Mouse (Mus musculus): Measurements from ENCODE around the gene Ddx46. TPM values are rescaled to one million over a fixed set of nuclear protein-coding genes. Genes with fewer than 3 reads are reported as not detected.
A peak's percentile ranks its signal among the peaks of the same experiment; 100 is the strongest.

The Ddx46 gene
- total and polyA plus RNA-seq, 2 experiments, result 6.8 to 18.6 TPM

DNA sequence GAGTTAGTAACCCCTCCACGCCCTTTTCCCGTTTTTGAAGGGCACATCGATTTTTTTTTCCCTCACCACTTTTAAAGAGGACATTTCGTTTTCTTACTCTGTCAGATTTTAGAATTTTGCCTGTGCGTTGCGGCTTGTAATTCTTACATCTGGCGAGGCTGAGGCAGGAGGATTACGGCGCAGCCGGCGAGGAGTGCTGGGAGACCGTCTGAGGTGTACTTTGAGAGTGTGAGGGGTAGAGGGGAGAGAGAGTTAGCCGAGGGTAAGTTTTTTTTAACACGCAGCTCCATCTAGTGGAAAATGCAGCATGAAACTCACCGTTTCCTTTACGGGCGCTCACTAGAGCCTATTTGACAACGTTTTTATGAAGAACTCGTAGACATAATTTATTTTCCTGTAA lies 93.0 kb downstream of the Ddx46 start:
- peak overlapping the region; percentile 97 for H3K4me3 ChIP-seq (ENCODE audit: insufficient read depth, low read depth, low read length)
- DNase-seq (ENCODE audit: extremely low read depth, low read depth, low spot score), result peak; percentile 78
- no peaks in the 10 kb centered on the region for H3K4me1 ChIP-seq (ENCODE audit: control insufficient read depth, insufficient read depth, low read length)
- peaks cover 18% of the 10 kb centered on the region for H3K36me3 ChIP-seq (ENCODE audit: control insufficient read depth, insufficient read depth, low read length)
- no peak for TF ChIP-seq POLR2A (IDR thresholded peaks at IDR 0.05; ENCODE audit: extremely low read depth, insufficient read depth, low read length)
- TF ChIP-seq CTCF (IDR thresholded peaks at IDR 0.05; ENCODE audit: low read depth, low read length), result peak; percentile 25; the same call in 1 of the 2 replicates
- H3K27me3 ChIP-seq (ENCODE audit: control insufficient read depth, insufficient read depth, low read length), result no peaks in the 10 kb centered on the region
- H3K9ac ChIP-seq (ENCODE audit: low read depth, low read length), result peak overlapping the region; percentile 94
- H3K27ac ChIP-seq (replicated peaks; ENCODE audit: insufficient read depth, low read depth, low read length), result peak overlapping the region; percentile 88
- WGBS, result 1% methylated on average over 19 of the region's 19 CpGs
- H3K79me2 ChIP-seq (ENCODE audit: control insufficient read depth, insufficient read depth, low read length), result no peaks in the 10 kb centered on the region; the same call in 1 of the 2 replicates

DNA sequence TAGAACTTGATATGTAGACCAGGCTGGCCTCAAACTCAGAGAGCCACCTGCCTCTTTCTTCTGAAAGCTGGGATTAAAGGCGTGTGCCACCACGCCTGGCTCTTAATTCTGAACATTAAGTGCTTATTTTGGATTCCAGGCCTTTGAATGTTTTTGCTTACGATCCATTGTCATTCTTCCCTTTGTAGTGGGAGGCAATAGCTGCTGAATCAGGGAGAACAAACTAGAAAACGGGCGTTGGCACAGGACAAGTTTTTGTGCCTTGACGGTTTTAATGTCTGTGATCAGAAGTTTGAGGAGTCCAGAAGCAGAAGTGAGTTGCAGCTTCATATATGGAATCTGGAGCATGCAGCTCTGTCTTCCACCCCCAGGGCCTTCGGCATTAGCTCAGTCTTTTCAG lies 95.9 kb downstream of the Ddx46 start:
- Histone ChIP-seq H3K27me3 (ENCODE audit: control insufficient read depth, insufficient read depth, low read length) (no peaks in the 10 kb centered on the region), H3K27ac (replicated peaks; ENCODE audit: insufficient read depth, low read depth, low read length) (no peak overlapping the region), H3K4me1 (ENCODE audit: control insufficient read depth, insufficient read depth, low read length) (peaks cover 2% of the 10 kb centered on the region; the same call in 1 of the 2 replicates), H3K9ac (ENCODE audit: low read depth, low read length) (no peak overlapping the region), H3K4me3 (ENCODE audit: insufficient read depth, low read depth, low read length) (no peak overlapping the region), H3K79me2 (ENCODE audit: control insufficient read depth, insufficient read depth, low read length) (peaks cover 3% of the 10 kb centered on the region; the same call in 1 of the 2 replicates), H3K36me3 (ENCODE audit: control insufficient read depth, insufficient read depth, low read length) (peaks cover 4% of the 10 kb centered on the region)
- DNase-seq (ENCODE audit: extremely low read depth, low read depth, low spot score), result no peak
- TF ChIP-seq CTCF (IDR thresholded peaks at IDR 0.05; ENCODE audit: low read depth, low read length) (no peak), POLR2A (IDR thresholded peaks at IDR 0.05; ENCODE audit: extremely low read depth, insufficient read depth, low read length) (no peak)
- WGBS, result 95% methylated on average over 7 of the region's 7 CpGs

Other genes starting within 250 kb of the Ddx46 start
- gene Slc34a1, start 236.8 kb upstream of the Ddx46 start, total RNA-seq (2014; rRNA removed), result 0.13 TPM in 1 of 2 replicates, not detected in the other
- 0.04 and 0.11 TPM in 2 replicates for gene Slc34a1, start 236.8 kb upstream of the Ddx46 start, polyA plus RNA-seq (2012; rRNA removed)
- not detected in 2 replicates for gene Pfn3, start 219.8 kb upstream of the Ddx46 start, total RNA-seq (2014; rRNA removed)
- not detected in 2 replicates for gene Pfn3, start 219.8 kb upstream of the Ddx46 start, polyA plus RNA-seq (2012; rRNA removed)
- gene F12, start 208.2 kb upstream of the Ddx46 start, total RNA-seq (2014; rRNA removed), result 391 and 453 TPM in 2 replicates
- gene F12, start 208.2 kb upstream of the Ddx46 start, polyA plus RNA-seq (2012; rRNA removed), result 621 and 798 TPM in 2 replicates
- 8.8 and 13.6 TPM in 2 replicates for gene Grk6, start 190.0 kb upstream of the Ddx46 start, total RNA-seq (2014; rRNA removed)
- 12.4 and 14.3 TPM in 2 replicates for gene Grk6, start 190.0 kb upstream of the Ddx46 start, polyA plus RNA-seq (2012; rRNA removed)
- not detected in 2 replicates for gene Prr7, start 170.8 kb upstream of the Ddx46 start, total RNA-seq (2014; rRNA removed)
- 0.31 and 0.44 TPM in 2 replicates for gene Prr7, start 170.8 kb upstream of the Ddx46 start, polyA plus RNA-seq (2012; rRNA removed)
- gene Dbn1, start 146.9 kb upstream of the Ddx46 start, total RNA-seq (2014; rRNA removed), result 0.65 and 0.81 TPM in 2 replicates
- 2.1 and 2.3 TPM in 2 replicates for gene Dbn1, start 146.9 kb upstream of the Ddx46 start, polyA plus RNA-seq (2012; rRNA removed)
- 3.6 and 6.4 TPM in 2 replicates for gene Pdlim7, start 121.4 kb upstream of the Ddx46 start, total RNA-seq (2014; rRNA removed)
- gene Pdlim7, start 121.4 kb upstream of the Ddx46 start, polyA plus RNA-seq (2012; rRNA removed), result 6.7 and 10.2 TPM in 2 replicates
- gene Dok3, start 105.7 kb upstream of the Ddx46 start, total RNA-seq (2014; rRNA removed), result 0.46 and 0.94 TPM in 2 replicates
- 2.5 and 5.2 TPM in 2 replicates for gene Dok3, start 105.7 kb upstream of the Ddx46 start, polyA plus RNA-seq (2012; rRNA removed)
- gene Ddx41, start 98.4 kb upstream of the Ddx46 start, total RNA-seq (2014; rRNA removed), result 30.1 and 35.4 TPM in 2 replicates
- 38.8 and 39.9 TPM in 2 replicates for gene Ddx41, start 98.4 kb upstream of the Ddx46 start, polyA plus RNA-seq (2012; rRNA removed)
- gene Fam193b, start 63.9 kb upstream of the Ddx46 start, total RNA-seq (2014; rRNA removed), result 11.1 and 11.7 TPM in 2 replicates
- gene Fam193b, start 63.9 kb upstream of the Ddx46 start, polyA plus RNA-seq (2012; rRNA removed), result 39.9 and 67.8 TPM in 2 replicates
- 45.2 and 45.5 TPM in 2 replicates for gene Tmed9, start 61.3 kb upstream of the Ddx46 start, total RNA-seq (2014; rRNA removed)
- 45.5 and 62.2 TPM in 2 replicates for gene Tmed9, start 61.3 kb upstream of the Ddx46 start, polyA plus RNA-seq (2012; rRNA removed)
- 7.9 and 9.2 TPM in 2 replicates for gene B4galt7, start 35.1 kb upstream of the Ddx46 start, total RNA-seq (2014; rRNA removed)
- 12.3 and 14.8 TPM in 2 replicates for gene B4galt7, start 35.1 kb upstream of the Ddx46 start, polyA plus RNA-seq (2012; rRNA removed)
- 27.1 and 33.4 TPM in 2 replicates for gene Caml, start 12.0 kb upstream of the Ddx46 start, total RNA-seq (2014; rRNA removed)
- 13.4 and 14.6 TPM in 2 replicates for gene Caml, start 12.0 kb upstream of the Ddx46 start, polyA plus RNA-seq (2012; rRNA removed)
- 17.1 and 23.0 TPM in 2 replicates for gene B230219D22Rik, start 58.1 kb downstream of the Ddx46 start, total RNA-seq (2014; rRNA removed)
- gene B230219D22Rik, start 58.1 kb downstream of the Ddx46 start, polyA plus RNA-seq (2012; rRNA removed), result 12.3 and 12.9 TPM in 2 replicates
- gene Txndc15, start 79.6 kb downstream of the Ddx46 start, total RNA-seq (2014; rRNA removed), result 99.1 and 101 TPM in 2 replicates
- 74.1 and 77.6 TPM in 2 replicates for gene Txndc15, start 79.6 kb downstream of the Ddx46 start, polyA plus RNA-seq (2012; rRNA removed)
- gene Pcbd2, start 92.3 kb downstream of the Ddx46 start, total RNA-seq (2014; rRNA removed), result 36.0 and 40.7 TPM in 2 replicates
- gene Pcbd2, start 92.3 kb downstream of the Ddx46 start, polyA plus RNA-seq (2012; rRNA removed), result 32.7 and 44.9 TPM in 2 replicates
- gene Catsper3, start 149.5 kb downstream of the Ddx46 start, total RNA-seq (2014; rRNA removed), result not detected in 2 replicates
- gene Catsper3, start 149.5 kb downstream of the Ddx46 start, polyA plus RNA-seq (2012; rRNA removed), result 0.26 TPM in 1 of 2 replicates, not detected in the other
- not detected in 2 replicates for gene Pitx1, start 201.2 kb downstream of the Ddx46 start, total RNA-seq (2014; rRNA removed)
- not detected in 2 replicates for gene Pitx1, start 201.2 kb downstream of the Ddx46 start, polyA plus RNA-seq (2012; rRNA removed)

All from liver, adult 2 months (tissue).